Mouse (Mus musculus) C2C12 (cell line): ENCODE results near the gene Etnppl.

Source experiments
- CEBPB ChIP-seq: IDR thresholded peaks from one replicate; pipeline ENCODE4 v1.6.1; 2011; ENCODE audit warnings: low read depth, mild to moderate bottlenecking, control low read depth, moderate library complexity
- CTCF ChIP-seq: IDR thresholded peaks from one replicate; pipeline ENCODE4 v1.5.1; 2011; ENCODE audit not compliant: control insufficient read depth, insufficient read depth, insufficient read length
- FOSL1 ChIP-seq: IDR thresholded peaks from one replicate; pipeline ENCODE4 v1.8.0; 2011; ENCODE audit warnings: mild to moderate bottlenecking, low read length; ENCODE audit not compliant: poor library complexity, insufficient read depth, severe bottlenecking
- MAX ChIP-seq: IDR thresholded peaks from one replicate; pipeline ENCODE4 v1.6.1; 2011; ENCODE audit warnings: mild to moderate bottlenecking, control low read depth
- MYOD1 ChIP-seq: IDR thresholded peaks from one replicate; pipeline ENCODE4 v1.6.1; 2011; ENCODE audit warnings: low read depth; ENCODE audit not compliant: control insufficient read depth, insufficient read length
- MYOG ChIP-seq: IDR thresholded peaks from one replicate; pipeline ENCODE4 v1.6.1; 2011; ENCODE audit not compliant: control insufficient read depth, insufficient read length; ENCODE audit errors: extremely low read depth
- USF1 ChIP-seq: IDR thresholded peaks from one replicate; pipeline ENCODE4 v1.6.1; 2011; ENCODE audit warnings: low read depth, mild to moderate bottlenecking, control low read depth, moderate library complexity

GRCm38 (mm10) chr3:130584007-130584406, 33.2 kb upstream of the Etnppl start:
- no peak for TF ChIP-seq CEBPB
- TF ChIP-seq MYOD1, result no peak
- TF ChIP-seq CTCF, result no peak
- TF ChIP-seq FOSL1, result no peak
- no peak for TF ChIP-seq USF1
- no peak for TF ChIP-seq MAX
- TF ChIP-seq MYOG, result no peak
